26 mouse cellular contexts compared by ENCODE assay signal in genomic region chr16:12954028-12954427, GRCm38 (mm10).
"Had no signal": no experiment of that assay in that cellular context is flagged by ENCODE, and none has a peak within 500 bp of the region (broad histone marks: within the 10 kb centered on the region; RNA-seq: fewer than 3 reads in every experiment).

No protein-coding gene starts in this region.

- DNase-seq: gastrocnemius, adult 2 months; gastrocnemius, postnatal 10 days; gastrocnemius, postnatal 25 days; heart, adult 18-20 months; heart, postnatal 14 days; heart, postnatal 4 days; kidney, adult 18-20 months; kidney, adult 8-10 months; kidney, postnatal 10 days; kidney, postnatal 25 days; kidney, postnatal 4 days; liver had no signal

- H3K27me3 ChIP-seq: hindbrain, embryonic 12.5 days; intestine, embryonic 15.5 days; limb, embryonic 12.5 days had no signal

- H3K27ac ChIP-seq: gastrocnemius, adult 2 months; heart, embryonic 10.5 days; heart, embryonic 13.5 days; heart, embryonic 15.5 days; hindbrain, embryonic 10.5 days; hindbrain, embryonic 12.5 days; hindbrain, embryonic 14.5 days; intestine, embryonic 15.5 days; layer of hippocampus, adult 2 months; left cerebral cortex, adult 2 months; limb, embryonic 10.5 days; limb, embryonic 12.5 days had no signal

- H3K9ac ChIP-seq: heart, embryonic 13.5 days; heart, embryonic 15.5 days; hindbrain, embryonic 12.5 days; hindbrain, embryonic 14.5 days; intestine, embryonic 15.5 days; limb, embryonic 12.5 days had no signal

- H3K4me1 ChIP-seq: heart, embryonic 15.5 days; hindbrain, embryonic 10.5 days; hindbrain, embryonic 12.5 days; intestine, embryonic 15.5 days; limb, embryonic 10.5 days; limb, embryonic 12.5 days had no signal

- H3K36me3 ChIP-seq: heart, embryonic 10.5 days; heart, embryonic 13.5 days; heart, embryonic 15.5 days; hindbrain, embryonic 10.5 days; hindbrain, embryonic 12.5 days; intestine, embryonic 15.5 days; limb, embryonic 10.5 days; limb, embryonic 12.5 days had no signal

- H3K4me3 ChIP-seq: gastrocnemius, adult 2 months; heart, embryonic 10.5 days; heart, embryonic 13.5 days; heart, embryonic 15.5 days; hindbrain, embryonic 10.5 days; hindbrain, embryonic 12.5 days; intestine, embryonic 15.5 days; layer of hippocampus, adult 2 months; left cerebral cortex, adult 2 months; limb, embryonic 10.5 days; limb, embryonic 12.5 days had no signal

- H3K4me2 ChIP-seq: heart, embryonic 13.5 days; heart, embryonic 15.5 days; hindbrain, embryonic 12.5 days; hindbrain, embryonic 14.5 days; intestine, embryonic 15.5 days; limb, embryonic 12.5 days had no signal

- H3K9me3 ChIP-seq: heart, embryonic 10.5 days; heart, embryonic 13.5 days; heart, embryonic 15.5 days; hindbrain, embryonic 10.5 days; hindbrain, embryonic 12.5 days; intestine, embryonic 15.5 days; limb, embryonic 10.5 days; limb, embryonic 12.5 days had no signal

- ATAC-seq: hindbrain, embryonic 16.5 days; inflammation-experienced regulatory T-cells, adult 6 months; intestine, embryonic 15.5 days; intestine, postnatal 0 days had no signal
